Mouse (Mus musculus): ENCODE measurements around the gene Depdc1b. TPM values are rescaled to one million over a fixed set of nuclear protein-coding genes. Genes with fewer than 3 reads are reported as not detected.
A peak's percentile ranks its signal among the peaks of the same experiment; 100 is the strongest.

Depdc1b gene
- polyA plus RNA-seq, 1 experiment from 2014 or later: 12.8 TPM

DNA sequence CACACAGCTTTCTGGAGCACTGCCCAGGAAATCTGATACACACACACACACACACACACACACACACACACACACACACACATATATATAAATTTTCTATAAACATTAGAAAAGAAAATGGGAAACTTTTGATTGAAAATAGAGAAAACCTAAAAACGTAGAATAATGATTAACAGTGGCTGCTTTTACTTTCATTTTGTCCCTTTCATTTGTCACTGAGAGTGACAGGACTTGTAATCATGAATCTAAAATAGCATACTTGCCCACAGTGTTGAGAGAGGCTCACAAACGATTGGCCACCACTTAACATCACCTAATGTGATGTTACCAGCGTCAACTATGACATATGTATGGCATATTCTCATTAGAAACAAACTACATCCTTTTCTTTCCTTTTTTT lies 26.7 kb upstream of the Depdc1b start:
- Histone ChIP-seq H3K4me2 (replicated peaks) (no peak overlapping the region), H3K9me3 (no peaks in the 10 kb centered on the region), H3K27me3 (0 out of 2 replicates have a peak, but pooled peaks cover 6% of the 10 kb centered on the region), H3K36me3 (no peaks in the 10 kb centered on the region), H3K9ac (no peak overlapping the region), H3K27ac (no peak overlapping the region), H3K4me1 (no peaks in the 10 kb centered on the region), H3K4me3 (no peak overlapping the region)
- WGBS: 75% methylated on average over 3 of the region's 3 CpGs
- no peak for ATAC-seq (ENCODE audit: insufficient number of reproducible peaks, insufficient read depth, low FRiP score, low TSS enrichment)

GRCm38 (mm10) chr13:108290314-108290713 lies 25.8 kb upstream of the Depdc1b start:
- Histone ChIP-seq H3K4me3 (no peak overlapping the region), H3K4me1 (no peaks in the 10 kb centered on the region), H3K4me2 (replicated peaks) (no peak overlapping the region), H3K9me3 (no peaks in the 10 kb centered on the region), H3K27me3 (0 out of 2 replicates have a peak, but pooled peaks cover 6% of the 10 kb centered on the region), H3K27ac (no peak overlapping the region), H3K9ac (no peak overlapping the region), H3K36me3 (no peaks in the 10 kb centered on the region)
- no peak for ATAC-seq (ENCODE audit: insufficient number of reproducible peaks, insufficient read depth, low FRiP score, low TSS enrichment)
- WGBS: 86% methylated on average over 4 of the region's 4 CpGs

DNA sequence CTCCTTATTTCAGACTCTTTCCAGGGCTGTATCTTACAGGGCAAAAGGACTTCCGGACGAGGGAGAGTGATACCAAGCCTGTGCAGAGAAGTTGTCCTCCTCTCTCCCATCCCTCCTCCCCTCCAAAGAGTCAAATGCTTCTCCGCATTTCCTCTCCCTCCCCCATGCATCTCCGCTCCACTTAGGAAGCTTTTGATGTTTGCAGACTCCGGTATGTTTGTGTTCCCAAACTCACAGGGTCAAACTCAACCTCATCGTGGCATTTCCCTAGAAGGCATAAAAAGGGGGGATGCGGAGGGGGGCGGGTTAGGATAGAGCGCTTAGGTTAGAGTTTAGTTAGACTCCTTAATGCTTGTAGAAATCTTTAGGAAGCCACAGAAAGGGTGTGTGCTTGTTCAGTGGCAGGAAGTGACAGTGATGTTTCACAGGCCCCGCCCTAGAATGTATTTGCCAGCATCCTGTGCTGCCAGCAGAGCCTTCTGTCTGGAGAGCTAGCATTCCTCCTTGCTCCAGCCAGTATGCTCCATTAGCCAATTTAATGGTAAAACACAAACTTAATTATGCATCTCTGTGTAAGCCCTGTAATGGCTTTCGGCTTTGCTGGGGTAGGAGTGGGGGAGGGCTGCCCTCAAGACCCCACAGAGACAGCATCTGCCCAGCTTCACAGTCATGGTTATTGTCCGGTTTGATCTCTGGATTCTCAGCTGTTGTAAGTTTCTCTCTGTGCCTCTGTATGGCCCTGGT lies 18.6 kb upstream of the Depdc1b start:
- H3K27ac ChIP-seq: 0 out of 2 replicates have a peak overlapping the region, but pooled peaks have one; percentile 46
- no peak overlapping the region; the same call in 1 of the 2 replicates for H3K9ac ChIP-seq

GRCm38 (mm10) chr13:108298241-108298640 lies 17.9 kb upstream of the Depdc1b start:
- no peaks in the 10 kb centered on the region for H3K36me3 ChIP-seq
- 41% methylated on average over 5 of the region's 5 CpGs for WGBS
- H3K4me1 ChIP-seq: peaks cover 17% of the 10 kb centered on the region; the same call in 1 of the 2 replicates
- ATAC-seq (ENCODE audit: insufficient number of reproducible peaks, insufficient read depth, low FRiP score, low TSS enrichment): no peak
- H3K4me3 ChIP-seq: no peak overlapping the region
- H3K9me3 ChIP-seq: no peaks in the 10 kb centered on the region
- H3K27ac ChIP-seq: no peak overlapping the region
- H3K4me2 ChIP-seq (replicated peaks): no peak overlapping the region
- H3K9ac ChIP-seq: no peak overlapping the region
- H3K27me3 ChIP-seq: no peaks in the 10 kb centered on the region

More for the DNA sequence above, 18.6 kb upstream of the Depdc1b start:
- H3K4me1 ChIP-seq: peaks cover 17% of the 10 kb centered on the region; the same call in 1 of the 2 replicates
- no peaks in the 10 kb centered on the region for H3K36me3 ChIP-seq
- no peaks in the 10 kb centered on the region for H3K27me3 ChIP-seq
- H3K9me3 ChIP-seq: no peaks in the 10 kb centered on the region
- WGBS: 9% methylated on average over 12 of the region's 12 CpGs
- H3K4me2 ChIP-seq (replicated peaks): peak overlapping the region; percentile 53
- peak; percentile 48; the same call in 1 of the 2 replicates for ATAC-seq (ENCODE audit: insufficient number of reproducible peaks, insufficient read depth, low FRiP score, low TSS enrichment)
- H3K4me3 ChIP-seq: peak overlapping the region; percentile 27

DNA sequence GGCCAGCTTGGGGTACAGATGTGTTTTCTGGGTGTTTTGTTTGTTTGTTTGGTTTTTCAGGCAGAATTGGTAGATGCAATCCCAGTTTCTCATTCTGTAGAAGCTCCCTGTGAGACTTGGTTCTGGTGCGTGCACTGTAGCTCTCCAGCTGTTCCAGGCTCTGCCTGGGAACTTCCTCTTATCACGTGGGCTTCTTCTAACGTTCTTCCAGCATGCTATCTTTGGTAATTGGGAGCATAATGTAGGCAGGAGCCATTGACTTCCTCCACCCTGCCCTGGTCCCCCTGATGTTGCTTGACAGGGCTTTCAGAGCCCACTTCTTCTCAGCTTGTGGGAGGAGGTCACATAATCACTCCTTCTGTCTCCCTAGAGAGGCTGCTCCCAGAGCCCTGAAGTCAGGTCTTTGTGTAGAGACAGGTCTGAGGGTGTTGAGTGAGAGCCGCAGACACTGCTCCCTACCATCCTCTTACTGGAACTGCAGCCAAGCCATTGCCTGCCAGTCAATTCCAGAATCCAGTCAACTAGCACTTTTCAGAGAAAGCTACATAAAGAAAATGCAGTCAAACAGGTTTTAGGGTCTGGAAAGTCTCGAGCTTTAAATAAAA lies 15.7 kb upstream of the Depdc1b start:
- WGBS: 16% methylated on average over 5 of the region's 5 CpGs
- H3K9me3 ChIP-seq: no peaks in the 10 kb centered on the region
- ATAC-seq (ENCODE audit: insufficient number of reproducible peaks, insufficient read depth, low FRiP score, low TSS enrichment): no peak
- H3K9ac ChIP-seq: no peak overlapping the region
- peak overlapping the region; percentile 41; the same call in 1 of the 2 replicates for H3K27ac ChIP-seq
- H3K4me1 ChIP-seq: peaks cover 22% of the 10 kb centered on the region; the same call in 1 of the 2 replicates
- no peak overlapping the region for H3K4me2 ChIP-seq (replicated peaks)
- no peaks in the 10 kb centered on the region for H3K27me3 ChIP-seq
- H3K4me3 ChIP-seq: no peak overlapping the region
- H3K36me3 ChIP-seq: no peaks in the 10 kb centered on the region

- Histone ChIP-seq H3K27ac (peak overlapping the region; percentile 60; the same call in 1 of the 2 replicates), H3K4me1 (peaks cover 22% of the 10 kb centered on the region; the same call in 1 of the 2 replicates), H3K27me3 (no peaks in the 10 kb centered on the region), H3K4me3 (no peak overlapping the region), H3K36me3 (no peaks in the 10 kb centered on the region), H3K4me2 (replicated peaks) (no peak overlapping the region), H3K9me3 (no peaks in the 10 kb centered on the region), H3K9ac (no peak overlapping the region)
- 14% methylated on average over 7 of the region's 7 CpGs for WGBS
- no peak; the same call in 1 of the 2 replicates for ATAC-seq (ENCODE audit: insufficient number of reproducible peaks, insufficient read depth, low FRiP score, low TSS enrichment)
Observed at GRCm38 (mm10) chr13:108301411-108301810, 14.7 kb upstream of the Depdc1b start.

GRCm38 (mm10) chr13:108302957-108303675 lies 13.0 kb upstream of the Depdc1b start:
- no peak for ATAC-seq (ENCODE audit: insufficient number of reproducible peaks, insufficient read depth, low FRiP score, low TSS enrichment)
- no peak overlapping the region for H3K27ac ChIP-seq
- H3K27me3 ChIP-seq: no peaks in the 10 kb centered on the region
- H3K4me3 ChIP-seq: no peak overlapping the region
- H3K9me3 ChIP-seq: no peaks in the 10 kb centered on the region
- peaks cover 15% of the 10 kb centered on the region; the same call in 1 of the 2 replicates for H3K4me1 ChIP-seq
- no peak overlapping the region for H3K9ac ChIP-seq
- WGBS: 73% methylated on average over 7 of the region's 7 CpGs
- no peak overlapping the region for H3K4me2 ChIP-seq (replicated peaks)
- H3K36me3 ChIP-seq: no peaks in the 10 kb centered on the region

GRCm38 (mm10) chr13:108303841-108304240 lies 12.3 kb upstream of the Depdc1b start:
- WGBS: 66% methylated on average over 1 of the region's 1 CpGs
- Histone ChIP-seq H3K9me3 (no peaks in the 10 kb centered on the region), H3K9ac (no peak overlapping the region), H3K4me1 (peaks cover 15% of the 10 kb centered on the region; the same call in 1 of the 2 replicates), H3K4me3 (no peak overlapping the region), H3K27ac (no peak overlapping the region), H3K27me3 (no peaks in the 10 kb centered on the region), H3K4me2 (replicated peaks) (no peak overlapping the region), H3K36me3 (no peaks in the 10 kb centered on the region)
- ATAC-seq (ENCODE audit: insufficient number of reproducible peaks, insufficient read depth, low FRiP score, low TSS enrichment): no peak

DNA sequence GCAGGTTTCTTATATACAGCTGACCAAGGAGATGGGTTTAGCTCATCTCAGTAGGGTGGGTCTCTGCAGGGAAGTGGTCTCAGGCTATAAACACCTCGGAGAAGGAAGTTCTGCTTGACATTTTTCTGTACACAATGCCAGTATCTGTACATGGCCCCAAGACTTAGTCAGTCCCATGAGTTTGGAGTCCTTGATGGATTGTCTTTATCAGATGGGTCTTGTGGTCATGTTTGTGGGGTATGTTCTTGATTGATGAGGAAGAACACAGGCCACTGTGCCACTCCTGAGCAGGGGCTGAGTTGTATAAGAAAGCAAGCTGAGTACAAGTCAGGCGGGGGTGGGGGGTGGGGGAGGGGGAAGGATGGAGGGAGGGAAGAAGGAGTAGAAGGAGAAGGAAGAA lies 11.5 kb upstream of the Depdc1b start:
- H3K36me3 ChIP-seq: no peaks in the 10 kb centered on the region
- no peak overlapping the region for H3K9ac ChIP-seq
- no peak overlapping the region for H3K4me2 ChIP-seq (replicated peaks)
- WGBS: 31% methylated on average over 2 of the region's 2 CpGs
- H3K4me3 ChIP-seq: no peak overlapping the region
- H3K4me1 ChIP-seq: peaks cover 15% of the 10 kb centered on the region; the same call in 1 of the 2 replicates
- no peaks in the 10 kb centered on the region for H3K27me3 ChIP-seq
- no peaks in the 10 kb centered on the region for H3K9me3 ChIP-seq
- no peak for ATAC-seq (ENCODE audit: insufficient number of reproducible peaks, insufficient read depth, low FRiP score, low TSS enrichment)
- H3K27ac ChIP-seq: no peak overlapping the region

DNA sequence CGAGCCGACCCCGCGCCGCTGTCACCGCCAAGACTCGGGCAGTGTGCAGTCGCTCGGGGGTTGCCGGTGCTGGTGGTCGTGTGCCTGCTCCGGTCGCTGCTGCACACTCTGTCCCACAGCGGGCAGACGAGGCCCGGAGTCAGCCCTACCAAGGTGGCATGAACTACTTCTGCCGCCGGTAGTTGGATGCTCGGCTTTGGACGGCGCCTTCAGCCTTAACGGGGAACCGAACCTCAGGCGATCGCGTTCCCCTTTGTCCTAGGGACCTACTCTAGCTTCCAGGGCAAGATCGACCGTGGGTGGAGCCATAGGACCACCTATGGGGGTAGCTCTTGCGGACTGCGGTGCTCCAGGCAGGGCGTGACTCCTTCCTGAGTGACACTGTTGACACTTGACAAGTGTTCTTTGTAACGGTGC lies 363 bp downstream of the Depdc1b start:
- Histone ChIP-seq H3K27ac (peak overlapping the region; percentile 52; the same call in 1 of the 2 replicates), H3K9me3 (no peaks in the 10 kb centered on the region), H3K9ac (peak overlapping the region; percentile 70), H3K4me1 (peaks cover 10% of the 10 kb centered on the region), H3K4me3 (peak overlapping the region; percentile 76), H3K27me3 (no peaks in the 10 kb centered on the region), H3K4me2 (replicated peaks) (peak overlapping the region; percentile 79), H3K36me3 (no peaks in the 10 kb centered on the region)
- peak; percentile 69 for ATAC-seq (ENCODE audit: insufficient number of reproducible peaks, insufficient read depth, low FRiP score, low TSS enrichment)
- under 1% methylated on average over 32 of the region's 32 CpGs for WGBS

GRCm38 (mm10) chr13:108317414-108317813 lies 1.3 kb downstream of the Depdc1b start:
- Histone ChIP-seq H3K27ac (no peak overlapping the region), H3K4me2 (replicated peaks) (peak overlapping the region; percentile 79), H3K27me3 (no peaks in the 10 kb centered on the region), H3K9me3 (no peaks in the 10 kb centered on the region), H3K36me3 (no peaks in the 10 kb centered on the region), H3K4me3 (peak overlapping the region; percentile 76), H3K9ac (no peak overlapping the region), H3K4me1 (peaks cover 10% of the 10 kb centered on the region)
- WGBS: 86% methylated on average over 2 of the region's 2 CpGs
- no peak for ATAC-seq (ENCODE audit: insufficient number of reproducible peaks, insufficient read depth, low FRiP score, low TSS enrichment)
